Mouse (Mus musculus) cerebellum, adult (tissue): Measurements from ENCODE around the gene Adam11.
"Not testable (repeated sequence)": the region's sequence is repeated elsewhere in the genome, so short reads cannot be mapped to it uniquely, and the experiment has no call there.

Experiments used
- ATAC-seq: cut with Nextera tagmentation; 2 replicates; pipeline ENCODE4 v1.9.2; 2017; ENCODE audit warnings: mild to moderate bottlenecking, moderate library complexity, mixed read lengths; ENCODE audit not compliant: insufficient number of reproducible peaks, low FRiP score, low TSS enrichment

Gene Adam11

DNA sequence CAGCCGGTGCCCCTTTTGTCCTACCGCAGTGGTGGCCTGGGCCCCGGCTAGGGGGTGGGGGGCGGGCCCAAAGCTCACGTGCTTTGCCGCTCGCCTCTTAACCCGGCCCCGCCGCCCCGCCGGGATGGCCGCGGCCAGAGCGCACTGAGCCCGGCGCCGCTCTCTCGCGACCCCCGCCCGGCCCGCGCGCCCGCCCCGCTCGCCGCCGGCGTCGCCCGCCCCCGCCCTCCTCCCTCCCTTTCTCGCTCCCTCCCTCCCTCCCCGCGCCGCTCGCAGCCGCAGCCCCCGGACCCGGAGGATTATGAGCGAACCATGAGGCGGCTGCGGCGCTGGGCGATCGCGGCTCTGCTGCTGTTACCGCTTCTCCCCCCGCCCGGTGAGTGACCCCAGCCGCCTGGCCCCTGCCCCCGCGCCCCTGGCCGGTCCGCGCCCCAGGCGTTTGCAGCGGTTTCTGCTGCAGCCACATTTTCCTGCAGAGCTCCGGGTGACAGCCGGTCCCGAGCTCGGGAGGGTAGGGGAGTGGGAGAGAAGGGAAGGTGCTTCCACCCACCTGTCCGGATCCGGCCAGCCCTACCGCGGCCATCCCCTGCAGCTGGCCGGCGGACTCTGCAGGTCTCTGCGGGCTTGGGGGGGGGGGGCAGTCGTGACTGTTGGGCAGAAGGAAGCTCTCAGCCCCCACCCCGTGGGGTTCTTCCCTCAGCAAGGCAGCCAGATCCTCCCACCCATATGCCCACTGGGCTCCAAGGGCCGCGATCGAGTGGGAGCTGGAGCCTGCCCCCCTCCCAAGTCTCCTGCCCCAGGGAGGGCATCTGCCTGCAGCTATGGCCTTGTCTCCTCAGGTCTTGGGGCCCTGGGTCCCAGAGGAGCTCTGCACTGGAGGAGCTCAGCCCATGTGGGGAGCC is at the start of gene Adam11:
TSS of gene Adam11 (plus strand) at position 131 of the 902 bp plus-strand sequence.
- peak; percentile 7; the same call in 1 of the 2 replicates for ATAC-seq

- no peak for ATAC-seq
Observed at GRCm38 (mm10) chr11:102712411-102712810, 48.8 kb upstream of the Adam11 start.

- not testable (repeated sequence) for ATAC-seq
Observed at GRCm38 (mm10) chr11:102714578-102714977, 46.7 kb upstream of the Adam11 start.

DNA sequence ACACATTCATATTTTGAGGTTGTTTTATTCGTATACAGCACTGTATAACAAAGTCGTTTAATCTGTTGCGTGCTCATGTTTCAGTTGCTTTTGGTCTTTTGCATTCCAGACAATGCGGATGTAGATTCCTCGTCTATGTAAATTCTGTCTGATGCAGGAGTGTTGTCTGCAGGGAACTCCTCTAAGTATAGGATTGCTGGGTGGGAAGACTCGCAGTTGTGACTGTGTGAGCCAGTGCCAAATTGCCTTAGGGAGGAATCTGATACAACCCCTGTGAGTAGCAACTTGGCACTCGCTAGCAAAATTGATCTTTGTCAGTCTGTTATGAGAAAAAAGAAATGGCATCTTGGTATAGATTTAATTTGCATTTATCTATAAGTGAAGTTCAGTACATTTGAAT is 45.1 kb upstream of the Adam11 start:
- ATAC-seq, result no peak

- no peak for ATAC-seq
Observed at GRCm38 (mm10) chr11:102725574-102725973, 35.7 kb upstream of the Adam11 start.

GRCm38 (mm10) chr11:102728614-102729013 is 32.6 kb upstream of the Adam11 start:
- ATAC-seq, result no peak

GRCm38 (mm10) chr11:102729835-102730234 is 31.4 kb upstream of the Adam11 start:
- no peak for ATAC-seq

- no peak for ATAC-seq
Observed at GRCm38 (mm10) chr11:102731366-102731765, 29.9 kb upstream of the Adam11 start.

DNA sequence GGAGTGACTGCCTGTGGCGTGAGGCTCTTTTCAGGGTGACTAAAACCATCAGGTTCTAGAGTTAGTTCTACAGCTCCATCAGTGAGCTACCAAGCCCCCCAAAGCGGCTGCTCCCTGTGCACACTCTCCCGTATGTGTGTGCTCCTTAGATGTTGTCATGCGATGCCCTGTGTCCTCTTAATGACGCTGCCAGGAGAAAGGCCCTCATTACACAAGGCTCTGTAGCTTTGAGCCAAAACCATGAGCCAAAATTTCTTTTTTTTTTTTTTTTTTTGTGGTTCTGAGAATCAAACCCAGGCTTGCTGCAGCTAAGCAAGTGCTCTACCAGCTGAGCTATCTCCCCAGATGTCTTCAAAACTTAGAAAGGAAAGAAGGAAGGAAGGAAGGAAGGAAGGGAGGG is 28.1 kb upstream of the Adam11 start:
- no peak for ATAC-seq

GRCm38 (mm10) chr11:102734961-102735360 is 26.3 kb upstream of the Adam11 start:
- ATAC-seq, result no peak

- ATAC-seq, result no peak
Observed at GRCm38 (mm10) chr11:102738046-102738445, 23.2 kb upstream of the Adam11 start.

DNA sequence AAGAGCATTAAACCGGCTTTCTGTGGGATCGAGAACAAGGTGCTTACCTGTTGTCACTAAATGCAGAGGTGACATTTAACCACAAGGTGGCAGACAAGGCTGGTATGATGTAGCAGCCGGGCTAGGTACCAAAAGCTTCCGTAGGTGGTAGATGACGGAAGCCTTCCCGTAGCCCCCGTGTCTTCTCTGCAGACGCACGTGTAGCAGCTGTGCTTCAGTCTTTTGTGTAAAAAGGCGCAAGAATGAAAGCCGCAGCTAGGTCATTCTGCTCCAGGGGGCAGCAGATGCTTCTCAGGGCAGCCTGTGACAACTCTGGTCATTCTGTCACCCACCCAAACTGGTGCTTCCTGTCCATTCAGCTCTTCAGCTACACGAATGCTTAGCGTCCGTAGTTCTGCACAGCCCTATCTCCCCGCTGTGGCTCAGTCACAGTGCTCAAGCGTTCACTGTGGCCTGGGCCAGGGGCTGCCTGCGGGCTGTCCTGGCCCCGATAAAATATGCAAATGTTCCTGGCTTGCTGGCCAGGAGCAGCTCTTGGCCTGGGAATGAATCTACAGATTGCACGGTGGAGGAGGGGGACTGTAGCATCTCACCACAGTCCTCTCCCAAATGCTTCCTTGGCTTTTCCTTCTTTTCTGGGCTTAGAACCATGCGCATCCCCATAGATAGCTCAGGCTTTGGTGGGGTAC is 21.8 kb upstream of the Adam11 start:
- peak; percentile 41; the same call in 1 of the 2 replicates for ATAC-seq

GRCm38 (mm10) chr11:102740634-102741033 is 20.6 kb upstream of the Adam11 start:
- no peak for ATAC-seq

DNA sequence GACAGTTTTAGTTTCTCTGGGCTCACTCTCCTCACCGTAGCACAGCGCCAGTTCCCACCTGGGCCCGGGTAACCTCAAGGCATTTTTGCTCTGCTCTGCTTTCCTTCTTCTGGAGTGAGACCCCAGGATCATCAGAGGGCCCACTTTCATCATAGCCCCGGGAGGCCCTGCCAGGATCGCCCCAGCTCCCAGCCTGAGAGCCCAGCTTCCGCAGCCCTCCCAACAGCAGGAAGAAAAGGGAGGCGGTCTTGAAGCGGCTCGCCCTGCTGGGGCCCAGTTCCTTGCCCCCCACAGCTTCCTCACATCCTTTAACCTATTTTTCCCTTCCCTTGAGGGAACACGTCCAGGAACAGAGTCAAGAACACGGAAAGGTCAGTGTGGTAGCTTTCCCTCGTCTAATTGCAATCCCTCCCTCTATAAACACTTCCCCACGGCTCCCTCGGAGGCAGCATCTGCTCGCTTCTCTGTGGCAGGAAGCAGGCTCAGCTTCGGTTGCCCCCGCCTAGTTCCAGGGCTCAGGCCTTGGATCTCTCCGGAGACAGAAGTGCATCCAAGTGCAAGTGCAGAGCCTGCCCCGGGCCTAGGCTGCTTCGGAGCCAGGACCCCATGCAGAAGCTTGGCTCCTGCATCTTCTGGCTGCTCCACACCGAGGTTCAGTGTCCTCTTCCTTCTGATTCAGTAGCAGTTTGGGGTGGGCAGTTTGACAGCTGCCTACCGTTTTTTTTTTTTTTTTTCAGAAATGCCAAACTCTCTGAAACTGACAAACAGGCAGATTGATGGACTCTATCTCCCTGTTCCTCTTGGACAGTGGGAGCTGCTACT is 19.9 kb upstream of the Adam11 start:
- peak; percentile 80; the same call in 1 of the 2 replicates for ATAC-seq

DNA sequence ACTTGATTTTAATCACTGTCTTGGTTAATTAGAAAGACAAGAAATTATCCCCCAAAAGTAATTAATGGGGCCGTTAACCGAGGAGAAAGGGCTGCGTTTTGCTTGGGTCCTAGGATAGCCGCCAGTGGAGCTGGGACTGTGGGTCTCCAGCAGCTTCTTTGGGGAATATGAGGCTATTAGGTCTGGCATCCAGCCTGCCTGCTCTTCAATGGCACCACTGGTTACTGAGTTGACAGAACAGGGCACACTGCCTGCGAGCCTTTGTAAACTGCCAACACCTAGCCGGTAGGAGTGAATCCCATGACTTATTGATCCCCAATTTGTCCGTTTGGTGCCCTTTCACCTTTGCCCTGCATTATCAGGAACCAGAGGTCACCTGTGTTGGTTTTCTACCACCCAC is 19.2 kb upstream of the Adam11 start:
- ATAC-seq, result no peak

- ATAC-seq, result no peak
Observed at GRCm38 (mm10) chr11:102742843-102743242, 18.4 kb upstream of the Adam11 start.

GRCm38 (mm10) chr11:102744746-102745145 is 16.5 kb upstream of the Adam11 start:
- no peak for ATAC-seq

- no peak for ATAC-seq
Observed at GRCm38 (mm10) chr11:102747866-102748265, 13.4 kb upstream of the Adam11 start.

- no peak for ATAC-seq
Observed at GRCm38 (mm10) chr11:102748381-102748780, 12.9 kb upstream of the Adam11 start.

- ATAC-seq, result no peak
Observed at GRCm38 (mm10) chr11:102749712-102750111, 11.5 kb upstream of the Adam11 start.
